Mouse (Mus musculus): ENCODE measurements at regions not wholly inside any gene's neighbourhood (a gene's known extent, or its start where the extent isn't known, plus 50 kb on each side); places are given as distances from the start of the nearest gene placed in this dataset.

GRCm38 (mm10) chr6:117071857-117072256 is 96.5 kb upstream of the Cxcl12 start:
- no peak overlapping the region for H3K27ac ChIP-seq
- no peaks in the 10 kb centered on the region for H3K4me1 ChIP-seq (ENCODE audit: control insufficient read depth, insufficient read depth, low read length)
- no peak overlapping the region for H3K9ac ChIP-seq (ENCODE audit: low read depth, low read length)
- H3K79me2 ChIP-seq (replicated peaks; ENCODE audit: control insufficient read depth, insufficient read depth, low read length), result no peaks in the 10 kb centered on the region
- WGBS, result 59% methylated on average over 8 of the region's 8 CpGs
- intact Hi-C loops (cut with DNase I), result no loop called here
- no peak overlapping the region for H3K4me3 ChIP-seq
- H3K27me3 ChIP-seq (ENCODE audit: control insufficient read depth, insufficient read depth, low read length), result no peaks in the 10 kb centered on the region
- no peaks in the 10 kb centered on the region for H3K36me3 ChIP-seq (ENCODE audit: control insufficient read depth, insufficient read depth, low read length)
- no peak for TF ChIP-seq POLR2A (IDR thresholded peaks at IDR 0.05; ENCODE audit: insufficient read depth, low read depth, low read length)
- TF ChIP-seq CTCF (IDR thresholded peaks at IDR 0.05), result no peak
- no peak for TF ChIP-seq EP300 (IDR thresholded peaks at IDR 0.05; ENCODE audit: insufficient read depth, low read depth, low read length)
- DNase-seq, result no peak

- intact Hi-C loops (cut with DNase I), result no loop called here
- Histone ChIP-seq H3K36me3 (ENCODE audit: control insufficient read depth, insufficient read depth, low read length) (no peaks in the 10 kb centered on the region), H3K4me3 (no peak overlapping the region), H3K27ac (no peak overlapping the region), H3K27me3 (ENCODE audit: control insufficient read depth, insufficient read depth, low read length) (peaks cover 2% of the 10 kb centered on the region; the same call in 1 of the 2 replicates), H3K4me1 (ENCODE audit: control insufficient read depth, insufficient read depth, low read length) (no peaks in the 10 kb centered on the region), H3K9ac (ENCODE audit: low read depth, low read length) (no peak overlapping the region), H3K79me2 (replicated peaks; ENCODE audit: control insufficient read depth, insufficient read depth, low read length) (no peaks in the 10 kb centered on the region)
- no peak for TF ChIP-seq POLR2A (IDR thresholded peaks at IDR 0.05; ENCODE audit: insufficient read depth, low read depth, low read length)
- 56% methylated on average over 5 of the region's 5 CpGs for WGBS
- DNase-seq, result no peak
Observed at GRCm38 (mm10) chr6:117079500-117079899, 88.8 kb upstream of the Cxcl12 start.

GRCm38 (mm10) chr6:117080973-117081372 is 87.4 kb upstream of the Cxcl12 start:
- TF ChIP-seq EP300 (IDR thresholded peaks at IDR 0.05; ENCODE audit: insufficient read depth, low read depth, low read length) (no peak), POLR2A (IDR thresholded peaks at IDR 0.05; ENCODE audit: insufficient read depth, low read depth, low read length) (no peak), CTCF (IDR thresholded peaks at IDR 0.05) (peak; percentile 72)
- DNase-seq, result no peak
- intact Hi-C loops (cut with DNase I), result no loop called here
- Histone ChIP-seq H3K36me3 (ENCODE audit: control insufficient read depth, insufficient read depth, low read length) (no peaks in the 10 kb centered on the region), H3K79me2 (replicated peaks; ENCODE audit: control insufficient read depth, insufficient read depth, low read length) (no peaks in the 10 kb centered on the region), H3K27me3 (ENCODE audit: control insufficient read depth, insufficient read depth, low read length) (peaks cover 2% of the 10 kb centered on the region; the same call in 1 of the 2 replicates), H3K4me3 (no peak overlapping the region), H3K9ac (ENCODE audit: low read depth, low read length) (no peak overlapping the region), H3K4me1 (ENCODE audit: control insufficient read depth, insufficient read depth, low read length) (no peaks in the 10 kb centered on the region), H3K27ac (no peak overlapping the region)
- WGBS, result 48% methylated on average over 13 of the region's 13 CpGs

GRCm38 (mm10) chr6:117084211-117084610 is 84.1 kb upstream of the Cxcl12 start:
- peaks cover 2% of the 10 kb centered on the region; the same call in 1 of the 2 replicates for H3K27me3 ChIP-seq (ENCODE audit: control insufficient read depth, insufficient read depth, low read length)
- TF ChIP-seq EP300 (IDR thresholded peaks at IDR 0.05; ENCODE audit: insufficient read depth, low read depth, low read length) (no peak), POLR2A (IDR thresholded peaks at IDR 0.05; ENCODE audit: insufficient read depth, low read depth, low read length) (no peak), CTCF (IDR thresholded peaks at IDR 0.05) (no peak)
- H3K9ac ChIP-seq (ENCODE audit: low read depth, low read length), result no peak overlapping the region
- H3K4me1 ChIP-seq (ENCODE audit: control insufficient read depth, insufficient read depth, low read length), result no peaks in the 10 kb centered on the region
- H3K79me2 ChIP-seq (replicated peaks; ENCODE audit: control insufficient read depth, insufficient read depth, low read length), result no peaks in the 10 kb centered on the region
- 59% methylated on average over 6 of the region's 6 CpGs for WGBS
- H3K36me3 ChIP-seq (ENCODE audit: control insufficient read depth, insufficient read depth, low read length), result no peaks in the 10 kb centered on the region
- no peak overlapping the region for H3K4me3 ChIP-seq
- intact Hi-C loops (cut with DNase I), result no loop called here
- no peak for DNase-seq
- no peak overlapping the region for H3K27ac ChIP-seq

GRCm38 (mm10) chr6:117084833-117085500 is 83.4 kb upstream of the Cxcl12 start:
- H3K4me3 ChIP-seq, result no peak overlapping the region
- no peaks in the 10 kb centered on the region for H3K79me2 ChIP-seq (replicated peaks; ENCODE audit: control insufficient read depth, insufficient read depth, low read length)
- no peak for DNase-seq
- no peaks in the 10 kb centered on the region for H3K36me3 ChIP-seq (ENCODE audit: control insufficient read depth, insufficient read depth, low read length)
- peaks cover 2% of the 10 kb centered on the region; the same call in 1 of the 2 replicates for H3K27me3 ChIP-seq (ENCODE audit: control insufficient read depth, insufficient read depth, low read length)
- H3K27ac ChIP-seq, result no peak overlapping the region
- WGBS, result 58% methylated on average over 13 of the region's 13 CpGs
- intact Hi-C loops (cut with DNase I), result no loop called here
- no peaks in the 10 kb centered on the region for H3K4me1 ChIP-seq (ENCODE audit: control insufficient read depth, insufficient read depth, low read length)
- no peak overlapping the region for H3K9ac ChIP-seq (ENCODE audit: low read depth, low read length)
- TF ChIP-seq POLR2A (IDR thresholded peaks at IDR 0.05; ENCODE audit: insufficient read depth, low read depth, low read length) (no peak), CTCF (IDR thresholded peaks at IDR 0.05) (no peak), EP300 (IDR thresholded peaks at IDR 0.05; ENCODE audit: insufficient read depth, low read depth, low read length) (no peak)

- Histone ChIP-seq H3K4me3 (no peak overlapping the region), H3K36me3 (ENCODE audit: control insufficient read depth, insufficient read depth, low read length) (no peaks in the 10 kb centered on the region), H3K27ac (no peak overlapping the region), H3K4me1 (ENCODE audit: control insufficient read depth, insufficient read depth, low read length) (no peaks in the 10 kb centered on the region), H3K79me2 (replicated peaks; ENCODE audit: control insufficient read depth, insufficient read depth, low read length) (no peaks in the 10 kb centered on the region), H3K9ac (ENCODE audit: low read depth, low read length) (no peak overlapping the region), H3K27me3 (ENCODE audit: control insufficient read depth, insufficient read depth, low read length) (no peaks in the 10 kb centered on the region)
- 90% methylated on average over 6 of the region's 6 CpGs for WGBS
- TF ChIP-seq CTCF (IDR thresholded peaks at IDR 0.05) (no peak), POLR2A (IDR thresholded peaks at IDR 0.05; ENCODE audit: insufficient read depth, low read depth, low read length) (no peak), EP300 (IDR thresholded peaks at IDR 0.05; ENCODE audit: insufficient read depth, low read depth, low read length) (no peak)
- intact Hi-C loops (cut with DNase I), result no loop called here
- no peak for DNase-seq
Observed at GRCm38 (mm10) chr6:117094742-117095141, 73.6 kb upstream of the Cxcl12 start.

All from heart, adult 2 months (tissue).